ENCODE assay signal across 23 mouse cellular contexts in the genomic region with DNA sequence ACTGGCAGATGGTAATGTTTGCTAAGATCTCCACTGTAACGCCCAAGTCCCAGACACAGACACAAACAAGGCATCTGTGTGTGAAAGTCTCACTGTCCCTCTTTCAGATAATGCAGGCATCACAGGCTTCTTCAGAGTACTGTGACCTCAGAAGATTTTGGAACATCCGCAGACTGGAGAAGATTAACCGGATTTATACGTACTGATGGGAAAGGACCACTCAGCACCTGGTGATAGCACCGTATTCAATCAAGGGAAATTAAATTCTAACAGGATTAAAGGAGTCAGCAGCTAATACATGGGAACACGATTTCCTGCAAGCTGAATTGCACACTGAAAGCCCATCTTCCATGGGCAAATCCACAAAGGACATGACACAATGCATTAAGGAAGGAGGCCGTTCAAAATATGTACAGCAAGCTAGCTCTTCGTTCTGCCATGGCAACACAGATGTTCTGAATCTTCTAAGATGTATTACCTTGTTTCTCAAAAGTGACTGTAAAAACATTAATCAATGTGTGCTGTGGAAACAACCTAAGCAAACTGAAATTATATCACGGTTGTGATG.
DNase-seq lines count a peak whose midpoint lies in the region; ATAC-seq lines count a peak whose summit lies in the region.
"Had no signal": no experiment of that assay in that cellular context is flagged by ENCODE, and none has a peak within 500 bp of the region (broad histone marks: within the 10 kb centered on the region; RNA-seq: fewer than 3 reads in every experiment).

No protein-coding gene starts in this region.

- no peak overlapping the region for H3K27ac ChIP-seq in kidney, embryonic 14.5 days (ENCODE audit: low read depth, low read length)
- H3K27ac ChIP-seq: forebrain, embryonic 12.5 days; heart, adult 2 months; limb, embryonic 10.5 days; neural tube, embryonic 15.5 days; stomach, embryonic 15.5 days had no signal

- no peak overlapping the region for H3K9ac ChIP-seq in kidney, embryonic 14.5 days (ENCODE audit: low read depth, low read length)
- H3K9ac ChIP-seq: forebrain, embryonic 12.5 days; liver, postnatal 0 days; neural tube, embryonic 15.5 days; stomach, embryonic 15.5 days had no signal

- no peaks in the 10 kb centered on the region for H3K9me3 ChIP-seq in kidney, embryonic 14.5 days (ENCODE audit: control insufficient read depth, low read length)
- H3K9me3 ChIP-seq: forebrain, embryonic 12.5 days; limb, embryonic 10.5 days; neural tube, embryonic 15.5 days; stomach, embryonic 15.5 days had no signal

- H3K27me3 ChIP-seq in kidney, embryonic 14.5 days (ENCODE audit: control insufficient read depth, insufficient read depth, low read length): no peaks in the 10 kb centered on the region
- H3K27me3 ChIP-seq: forebrain, embryonic 12.5 days; neural tube, embryonic 15.5 days; stomach, embryonic 15.5 days had no signal

- H3K4me2 ChIP-seq in kidney, embryonic 14.5 days (replicated peaks; ENCODE audit: low read depth, low read length): no peak overlapping the region
- H3K4me2 ChIP-seq: forebrain, embryonic 12.5 days; neural tube, embryonic 15.5 days; stomach, embryonic 15.5 days had no signal

- no peak for ATAC-seq in kidney, embryonic 14.5 days (ENCODE audit: low FRiP score, low TSS enrichment)
- ATAC-seq: liver, postnatal 0 days had no signal

- no peaks in the 10 kb centered on the region for H3K36me3 ChIP-seq in kidney, embryonic 14.5 days (ENCODE audit: control insufficient read depth, insufficient read depth, low read length)
- H3K36me3 ChIP-seq: forebrain, embryonic 12.5 days; limb, embryonic 10.5 days; neural tube, embryonic 15.5 days; stomach, embryonic 15.5 days had no signal

- WGBS in kidney, embryonic 14.5 days: 79% methylated on average over 9 of the region's 9 CpGs

- H3K4me1 ChIP-seq in kidney, embryonic 14.5 days (ENCODE audit: control insufficient read depth, insufficient read depth, low read length): no peaks in the 10 kb centered on the region
- H3K4me1 ChIP-seq: neural tube, embryonic 15.5 days; stomach, embryonic 15.5 days had no signal

- no peak overlapping the region for H3K4me3 ChIP-seq in kidney, embryonic 14.5 days (ENCODE audit: low read length)
- H3K4me3 ChIP-seq: forebrain, embryonic 12.5 days; heart, adult 2 months; limb, embryonic 10.5 days; neural tube, embryonic 15.5 days; stomach, embryonic 15.5 days had no signal

- peak; percentile 49 for DNase-seq in heart, adult 11 months
- DNase-seq in heart, adult 9 months (ENCODE audit: low spot score in 2 of 2): no peak
- peak; percentile 10 for DNase-seq in embryo, embryonic 11 days
- peak; percentile 4 for DNase-seq in mesoderm, embryonic 11.5 days (ENCODE audit: low read depth, low spot score)
- DNase-seq in retina, embryonic 14.5 days (ENCODE audit: low spot score): peak; percentile 59
- no peak for DNase-seq in layer of hippocampus, postnatal 14 days (ENCODE audit: low spot score in 2 of 2)
- DNase-seq: adrenal gland, postnatal 36 days; B cell, adult 2 months; cerebellum, adult 8-10 months; gastrocnemius, postnatal 14 days; heart, adult 2 months; kidney, adult 2 months; kidney, postnatal 36 days; layer of hippocampus, adult 9-11 months; liver, postnatal 0 days; lung, postnatal 14 days; thymus, adult 18-20 months; thymus, postnatal 4 days had no signal

Comparison
In these comparisons a context has a peak if more than half of its experiments do, and no peak if none do; other contexts are left out.
1. DNase-seq: peak in heart, adult 11 months (single experiment), embryo, embryonic 11 days (single experiment), mesoderm, embryonic 11.5 days (single experiment) and retina, embryonic 14.5 days (single experiment); none in heart, adult 9 months (0 of 2) and layer of hippocampus, postnatal 14 days (0 of 2).